Mouse (Mus musculus) testis, adult 2 months (tissue): Measurements from ENCODE around the gene Acap2. TPM values are rescaled to one million over a fixed set of nuclear protein-coding genes. Genes with fewer than 3 reads are reported as not detected.

ENCODE experiments used
- H3K27ac ChIP-seq: fragments of 200-500 bp; 2 replicates; pipeline ENCODE4 v1.5.1; 2012; ENCODE audit warnings: low read depth, low read length; ENCODE audit not compliant: control insufficient read depth, insufficient read depth
- H3K27me3 ChIP-seq: fragments of 200-500 bp; 2 replicates; pipeline ENCODE4 v1.6.1; 2012; ENCODE audit warnings: mild to moderate bottlenecking, low read length, moderate library complexity; ENCODE audit not compliant: control insufficient read depth, insufficient read depth
- H3K36me3 ChIP-seq: fragments of 200-500 bp; 2 replicates; pipeline ENCODE4 v1.6.1; 2012; ENCODE audit warnings: mild to moderate bottlenecking, low read length; ENCODE audit not compliant: control insufficient read depth, insufficient read depth
- H3K4me1 ChIP-seq: fragments of 200-500 bp; 2 replicates; pipeline ENCODE4 v1.6.1; 2012; ENCODE audit warnings: low read length; ENCODE audit not compliant: control insufficient read depth, insufficient read depth
- H3K4me3 ChIP-seq: fragments of 200-500 bp; 2 replicates; pipeline ENCODE4 v1.5.1; 2012; ENCODE audit warnings: low read depth, mild to moderate bottlenecking, low read length, moderate library complexity, mixed read lengths; ENCODE audit not compliant: control insufficient read depth
- CTCF ChIP-seq: fragments of 200-500 bp; IDR thresholded peaks from 2 replicates; pipeline ENCODE4 v1.5.1; 2012; ENCODE audit warnings: low read depth, mild to moderate bottlenecking, inconsistent platforms, low read length, moderate library complexity; ENCODE audit not compliant: control insufficient read depth, insufficient read depth, insufficient replicate concordance
- POLR2A ChIP-seq: fragments of 200-500 bp; IDR thresholded peaks from 2 replicates; pipeline ENCODE4 v1.6.1; 2012; ENCODE audit warnings: low read depth, mild to moderate bottlenecking, inconsistent platforms, low read length, moderate library complexity; ENCODE audit not compliant: control insufficient read depth
- polyA plus RNA-seq: library from polyadenylated mRNA; depleted of rRNA; stranded (reverse); fragments of >200 nt; gene quantifications from 2 replicates; pipeline ENCODE4 v1.2.3, GENCODE M21; 2012; rRNA removed

The Acap2 gene
- polyA plus RNA-seq: 3.8 TPM in 2 replicates

- no peaks in the 10 kb centered on the region for H3K27me3 ChIP-seq
- no peaks in the 10 kb centered on the region for H3K36me3 ChIP-seq
- H3K27ac ChIP-seq: peak within 1 kb of the TSS; percentile 76
- TF ChIP-seq POLR2A (peak; percentile 75), CTCF (no peak)
- peaks cover 11% of the 10 kb centered on the region for H3K4me1 ChIP-seq
- peak within 1 kb of the TSS; percentile 86 for H3K4me3 ChIP-seq
Measured at GRCm38 (mm10) chr16:31200790-31201567, at the start of gene Acap2. Gene Acap2 (minus strand): TSS chr16:31201245.

GRCm38 (mm10) chr16:31249401-31249800, 48.4 kb upstream of the Acap2 start:
- no peak overlapping the region for H3K4me3 ChIP-seq
- no peaks in the 10 kb centered on the region for H3K27me3 ChIP-seq
- TF ChIP-seq CTCF (no peak), POLR2A (no peak)
- H3K4me1 ChIP-seq: no peaks in the 10 kb centered on the region
- H3K27ac ChIP-seq: no peak overlapping the region
- no peaks in the 10 kb centered on the region for H3K36me3 ChIP-seq

GRCm38 (mm10) chr16:31248717-31249116, 47.7 kb upstream of the Acap2 start:
- H3K4me3 ChIP-seq: no peak overlapping the region
- no peaks in the 10 kb centered on the region for H3K27me3 ChIP-seq
- no peak for TF ChIP-seq POLR2A
- TF ChIP-seq CTCF: no peak
- no peaks in the 10 kb centered on the region for H3K36me3 ChIP-seq
- H3K4me1 ChIP-seq: no peaks in the 10 kb centered on the region
- H3K27ac ChIP-seq: no peak overlapping the region

GRCm38 (mm10) chr16:31247442-31247841, 46.4 kb upstream of the Acap2 start:
- Histone ChIP-seq H3K4me1 (no peaks in the 10 kb centered on the region), H3K4me3 (no peak overlapping the region), H3K36me3 (no peaks in the 10 kb centered on the region), H3K27ac (no peak overlapping the region), H3K27me3 (no peaks in the 10 kb centered on the region)
- TF ChIP-seq CTCF (no peak), POLR2A (no peak)

GRCm38 (mm10) chr16:31244053-31244452, 43.0 kb upstream of the Acap2 start:
- TF ChIP-seq CTCF: no peak
- TF ChIP-seq POLR2A: no peak
- Histone ChIP-seq H3K27me3 (no peaks in the 10 kb centered on the region), H3K4me3 (no peak overlapping the region), H3K27ac (no peak overlapping the region), H3K36me3 (no peaks in the 10 kb centered on the region), H3K4me1 (no peaks in the 10 kb centered on the region)

- H3K4me3 ChIP-seq: no peak overlapping the region
- H3K27me3 ChIP-seq: no peaks in the 10 kb centered on the region
- no peak overlapping the region for H3K27ac ChIP-seq
- H3K4me1 ChIP-seq: no peaks in the 10 kb centered on the region
- H3K36me3 ChIP-seq: no peaks in the 10 kb centered on the region
- no peak for TF ChIP-seq POLR2A
- TF ChIP-seq CTCF: no peak
Measured at GRCm38 (mm10) chr16:31241433-31241832, 40.4 kb upstream of the Acap2 start.

GRCm38 (mm10) chr16:31240569-31240968, 39.5 kb upstream of the Acap2 start:
- Histone ChIP-seq H3K27ac (no peak overlapping the region), H3K4me3 (no peak overlapping the region), H3K4me1 (no peaks in the 10 kb centered on the region), H3K36me3 (no peaks in the 10 kb centered on the region), H3K27me3 (no peaks in the 10 kb centered on the region)
- TF ChIP-seq CTCF (no peak), POLR2A (no peak)

GRCm38 (mm10) chr16:31238281-31238680, 37.2 kb upstream of the Acap2 start:
- Histone ChIP-seq H3K27me3 (no peaks in the 10 kb centered on the region), H3K4me3 (no peak overlapping the region), H3K36me3 (no peaks in the 10 kb centered on the region), H3K4me1 (peaks cover 6% of the 10 kb centered on the region), H3K27ac (no peak overlapping the region)
- TF ChIP-seq POLR2A (no peak), CTCF (no peak)
